Mouse (Mus musculus): ENCODE data around the gene Tmbim6. TPM values are rescaled to one million over a fixed set of nuclear protein-coding genes. Genes with fewer than 3 reads are reported as not detected.

Gene Tmbim6
- polyA plus RNA-seq, 1 experiment from 2014 or later = 233 TPM

DNA sequence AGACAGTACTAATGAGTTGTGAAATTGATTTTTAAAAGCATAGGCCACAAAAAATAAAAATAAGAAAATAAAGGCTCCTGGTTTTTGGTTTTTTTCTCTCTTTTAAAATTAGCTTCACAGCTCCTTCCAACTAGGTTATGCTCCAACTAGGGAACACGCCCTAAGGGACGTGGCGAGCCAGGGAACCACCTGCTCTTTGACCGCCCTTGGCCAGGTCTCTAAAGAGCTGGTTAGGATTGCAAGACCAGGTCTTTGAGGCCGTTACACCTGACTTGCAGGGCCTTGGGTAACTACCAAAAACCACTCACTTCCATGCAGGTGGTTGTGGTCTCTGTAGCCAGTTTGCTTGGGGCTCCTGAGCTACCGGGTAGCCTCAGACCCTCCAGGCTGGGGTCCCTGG lies 707 bp upstream of the Tmbim6 start:
- Histone ChIP-seq H3K4me1 (ENCODE audit: control insufficient read depth, insufficient read depth, low read length) (peaks cover 32% of the 10 kb centered on the region), H3K27ac (replicated peaks; ENCODE audit: low read depth, low read length) (0 out of 2 replicates have a peak overlapping the region, but pooled peaks have one; percentile 42), H3K27me3 (ENCODE audit: control insufficient read depth, insufficient read depth, low read length) (no peaks in the 10 kb centered on the region), H3K9me3 (ENCODE audit: control insufficient read depth, low read length) (no peaks in the 10 kb centered on the region), H3K36me3 (ENCODE audit: control insufficient read depth, insufficient read depth, low read length) (no peaks in the 10 kb centered on the region), H3K4me2 (ENCODE audit: low read length) (peak overlapping the region; percentile 74), H3K9ac (replicated peaks; ENCODE audit: low read length) (peak overlapping the region; percentile 37; the same call in 1 of the 2 replicates), H3K4me3 (replicated peaks; ENCODE audit: low read depth, low read length) (peak overlapping the region; percentile 81)
- DNase-seq (no peak), ATAC-seq (ENCODE audit: low FRiP score, low TSS enrichment) (peak; percentile 3; the same call in 1 of the 2 replicates)
- 86% methylated on average over 6 of the region's 6 CpGs for WGBS

DNA sequence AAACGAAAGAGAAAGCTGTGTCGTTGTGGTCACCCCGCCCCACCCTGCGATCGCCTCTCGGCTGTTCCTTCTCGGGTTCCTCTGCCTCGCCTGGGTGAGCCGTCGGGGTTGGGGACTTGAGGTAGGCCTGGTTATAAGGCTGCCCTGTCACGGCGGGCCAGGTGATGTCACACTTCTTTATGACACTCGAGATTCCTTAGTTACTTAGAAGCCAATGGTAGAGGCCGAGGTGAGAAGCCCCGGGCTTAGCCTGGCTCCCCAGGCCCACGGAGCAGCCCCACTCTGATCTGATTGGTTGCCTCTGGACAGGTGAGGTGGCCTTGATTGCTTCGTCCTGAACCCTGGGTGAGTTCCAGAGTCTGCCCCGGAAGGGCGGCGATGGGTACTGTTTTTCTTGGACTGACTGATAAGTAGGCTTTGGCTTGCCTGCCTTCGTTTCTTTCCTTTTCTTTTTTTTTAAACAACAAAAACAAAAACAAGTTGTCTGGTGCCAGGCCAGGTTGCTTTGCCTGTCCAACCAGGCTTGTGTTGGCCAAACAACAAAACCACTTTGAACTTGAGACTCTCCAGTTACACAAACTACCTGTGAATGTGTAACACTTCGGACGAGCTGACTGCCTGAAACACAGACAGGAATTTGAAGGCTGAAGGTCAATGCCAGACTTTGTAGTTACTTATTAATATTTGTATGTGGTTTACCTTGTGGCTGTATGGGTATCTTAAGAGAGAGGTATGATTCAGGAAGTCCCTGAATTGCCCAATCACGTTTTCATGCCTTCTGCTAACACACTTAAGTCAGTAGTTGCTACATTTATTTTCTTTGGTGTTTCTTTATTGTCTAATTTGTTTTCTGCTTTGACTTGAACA lies 937 bp downstream of the Tmbim6 start:
- Histone ChIP-seq H3K27me3 (ENCODE audit: control insufficient read depth, insufficient read depth, low read length) (no peaks in the 10 kb centered on the region), H3K36me3 (ENCODE audit: control insufficient read depth, insufficient read depth, low read length) (no peaks in the 10 kb centered on the region), H3K9me3 (ENCODE audit: control insufficient read depth, low read length) (no peaks in the 10 kb centered on the region), H3K27ac (replicated peaks; ENCODE audit: low read depth, low read length) (peak overlapping the region; percentile 83), H3K4me1 (ENCODE audit: control insufficient read depth, insufficient read depth, low read length) (peaks cover 32% of the 10 kb centered on the region), H3K4me3 (replicated peaks; ENCODE audit: low read depth, low read length) (peak overlapping the region; percentile 81), H3K9ac (replicated peaks; ENCODE audit: low read length) (peak overlapping the region; percentile 81), H3K4me2 (ENCODE audit: low read length) (peak overlapping the region; percentile 98)
- no peak for DNase-seq
- ATAC-seq (ENCODE audit: low FRiP score, low TSS enrichment) = peak; percentile 19
- WGBS = 12% methylated on average over 24 of the region's 24 CpGs

DNA sequence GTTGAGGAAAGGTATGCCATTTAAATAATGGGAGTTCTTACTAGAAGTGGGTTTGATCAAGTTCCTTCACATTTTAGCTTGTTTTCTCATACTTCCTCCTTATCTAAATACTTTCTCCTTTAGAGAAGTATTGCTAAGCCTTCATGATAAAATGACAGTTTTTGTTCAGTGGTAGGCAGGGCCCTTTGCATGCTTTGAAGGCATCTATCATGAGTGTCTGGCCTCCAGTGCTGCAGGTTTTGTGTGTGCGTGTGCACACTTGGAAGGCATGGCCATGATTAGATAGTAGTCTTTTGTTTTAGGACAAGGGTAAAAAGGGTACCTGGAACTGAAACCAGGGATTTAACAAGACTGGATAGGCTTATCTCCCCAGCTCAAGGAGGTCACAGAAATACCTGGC lies 3.8 kb downstream of the Tmbim6 start:
- 82% methylated on average over 1 of the region's 1 CpGs for WGBS
- no peak for ATAC-seq (ENCODE audit: low FRiP score, low TSS enrichment)
- no peak for DNase-seq
- Histone ChIP-seq H3K4me1 (ENCODE audit: control insufficient read depth, insufficient read depth, low read length) (peaks cover 36% of the 10 kb centered on the region), H3K27me3 (ENCODE audit: control insufficient read depth, insufficient read depth, low read length) (no peaks in the 10 kb centered on the region), H3K36me3 (ENCODE audit: control insufficient read depth, insufficient read depth, low read length) (no peaks in the 10 kb centered on the region), H3K4me2 (ENCODE audit: low read length) (no peak overlapping the region), H3K4me3 (replicated peaks; ENCODE audit: low read depth, low read length) (no peak overlapping the region), H3K9me3 (ENCODE audit: control insufficient read depth, low read length) (no peaks in the 10 kb centered on the region), H3K9ac (replicated peaks; ENCODE audit: low read length) (no peak overlapping the region), H3K27ac (replicated peaks; ENCODE audit: low read depth, low read length) (no peak overlapping the region)

DNA sequence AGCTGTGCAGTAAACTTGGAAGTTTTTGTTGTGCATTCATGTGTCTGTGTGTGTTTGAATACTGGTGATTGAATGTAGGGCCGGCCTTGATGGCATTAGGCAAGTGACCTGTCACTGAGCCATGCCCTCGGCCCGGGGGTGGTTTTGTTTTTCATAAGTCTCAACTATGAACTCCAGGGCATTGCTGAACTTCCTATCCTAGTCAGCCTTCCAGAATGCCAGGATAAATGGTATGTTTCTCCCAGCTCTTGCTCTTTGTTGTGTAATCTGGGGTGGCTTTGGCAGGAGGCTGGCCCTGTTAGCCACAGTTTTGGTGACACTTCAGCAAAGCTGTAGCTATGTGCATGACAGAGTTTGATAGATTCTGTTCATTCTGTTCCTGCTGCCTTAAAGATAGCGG lies 4.2 kb downstream of the Tmbim6 start:
- no peaks in the 10 kb centered on the region for H3K27me3 ChIP-seq (ENCODE audit: control insufficient read depth, insufficient read depth, low read length)
- WGBS = 82% methylated on average over 4 of the region's 4 CpGs
- H3K27ac ChIP-seq (replicated peaks; ENCODE audit: low read depth, low read length) = no peak overlapping the region
- no peak overlapping the region for H3K4me2 ChIP-seq (ENCODE audit: low read length)
- H3K4me3 ChIP-seq (replicated peaks; ENCODE audit: low read depth, low read length) = no peak overlapping the region
- no peak for DNase-seq
- no peaks in the 10 kb centered on the region for H3K9me3 ChIP-seq (ENCODE audit: control insufficient read depth, low read length)
- no peaks in the 10 kb centered on the region for H3K36me3 ChIP-seq (ENCODE audit: control insufficient read depth, insufficient read depth, low read length)
- ATAC-seq (ENCODE audit: low FRiP score, low TSS enrichment) = no peak
- H3K4me1 ChIP-seq (ENCODE audit: control insufficient read depth, insufficient read depth, low read length) = peaks cover 36% of the 10 kb centered on the region
- no peak overlapping the region for H3K9ac ChIP-seq (replicated peaks; ENCODE audit: low read length)

DNA sequence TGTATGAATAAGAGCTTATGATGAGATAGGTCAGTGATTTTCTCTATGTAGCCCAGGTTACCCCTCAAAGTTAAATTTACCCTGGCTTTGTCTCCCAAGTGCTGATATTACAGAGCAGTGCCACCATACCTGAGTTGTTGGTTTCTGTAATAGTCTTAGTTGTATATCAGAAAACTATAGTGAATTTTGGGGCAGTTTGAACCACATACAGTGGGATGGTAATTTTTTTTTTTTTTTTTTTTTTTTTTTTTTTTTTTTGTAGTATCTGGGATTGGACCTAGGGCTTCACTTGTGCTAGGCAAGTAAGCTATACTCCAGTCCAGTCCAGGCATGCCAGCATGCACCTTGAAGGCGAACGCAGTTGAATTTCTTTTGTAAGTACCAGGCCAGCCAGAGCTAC lies 4.9 kb downstream of the Tmbim6 start:
- H3K27ac ChIP-seq (replicated peaks; ENCODE audit: low read depth, low read length) = no peak overlapping the region
- 92% methylated on average over 2 of the region's 2 CpGs for WGBS
- H3K4me1 ChIP-seq (ENCODE audit: control insufficient read depth, insufficient read depth, low read length) = peaks cover 33% of the 10 kb centered on the region
- no peak overlapping the region for H3K9ac ChIP-seq (replicated peaks; ENCODE audit: low read length)
- H3K36me3 ChIP-seq (ENCODE audit: control insufficient read depth, insufficient read depth, low read length) = peaks cover 5% of the 10 kb centered on the region; the same call in 1 of the 2 replicates
- ATAC-seq (ENCODE audit: low FRiP score, low TSS enrichment) = no peak
- no peaks in the 10 kb centered on the region for H3K9me3 ChIP-seq (ENCODE audit: control insufficient read depth, low read length)
- H3K4me3 ChIP-seq (replicated peaks; ENCODE audit: low read depth, low read length) = no peak overlapping the region
- no peaks in the 10 kb centered on the region for H3K27me3 ChIP-seq (ENCODE audit: control insufficient read depth, insufficient read depth, low read length)
- no peak for DNase-seq
- no peak overlapping the region for H3K4me2 ChIP-seq (ENCODE audit: low read length)

DNA sequence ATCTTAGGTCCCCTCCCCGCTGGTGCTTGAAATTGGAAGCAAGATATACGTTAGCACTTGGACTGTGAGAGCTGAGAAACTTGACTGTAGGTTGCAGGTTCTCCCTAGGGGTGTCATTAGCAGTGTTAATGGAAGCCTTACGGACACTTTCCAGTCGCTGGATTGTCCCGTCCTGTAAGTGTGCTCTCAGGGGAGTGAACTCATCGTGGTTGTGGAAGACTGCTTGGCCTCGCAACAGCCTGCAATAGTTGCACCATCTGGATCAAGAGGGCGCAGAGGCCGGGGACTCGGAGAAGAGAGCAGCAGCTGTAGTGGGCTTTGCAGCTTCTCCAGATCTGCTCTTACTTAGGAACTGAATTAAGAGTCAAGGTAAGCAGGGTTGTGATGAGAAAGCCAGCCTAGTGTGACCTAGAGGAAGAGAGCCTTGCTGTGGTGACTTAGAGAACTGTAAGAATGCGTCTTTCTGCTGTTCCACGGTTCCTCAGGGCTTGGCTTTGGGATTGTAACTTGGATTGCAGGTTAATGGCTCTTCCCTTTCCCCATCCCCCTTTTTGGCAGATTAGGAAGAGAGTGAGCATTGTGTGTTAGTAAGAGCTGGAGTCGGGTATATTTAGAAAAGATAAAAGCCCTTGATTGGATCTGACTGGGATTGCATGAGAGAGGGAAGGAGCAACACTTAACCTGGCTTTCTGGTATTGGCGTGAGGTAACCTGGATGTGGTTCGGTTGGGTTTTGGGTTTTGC lies 7.0 kb downstream of the Tmbim6 start:
- ATAC-seq (ENCODE audit: low FRiP score, low TSS enrichment) = no peak
- peaks cover 23% of the 10 kb centered on the region for H3K4me1 ChIP-seq (ENCODE audit: control insufficient read depth, insufficient read depth, low read length)

DNA sequence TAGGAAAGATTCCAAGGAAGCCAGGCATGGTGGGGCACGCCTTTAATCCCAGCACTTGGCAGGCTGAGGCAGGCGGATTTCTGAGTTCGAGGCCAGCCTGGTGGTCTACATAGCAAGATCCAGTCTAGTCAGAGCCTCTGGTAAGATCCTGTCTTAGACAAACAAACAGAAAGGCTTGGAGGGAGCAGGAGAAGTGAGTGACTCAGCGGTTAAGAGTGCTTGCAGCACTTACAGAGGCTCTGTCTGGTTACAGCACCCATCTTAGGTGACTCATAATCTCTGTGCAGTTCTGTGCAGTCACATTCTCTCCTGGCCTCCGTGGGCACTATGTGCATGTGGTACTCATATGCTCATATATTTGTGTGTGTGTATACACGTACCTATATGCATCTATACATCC lies 7.9 kb downstream of the Tmbim6 start:
- WGBS = 91% methylated on average over 6 of the region's 6 CpGs
- Histone ChIP-seq H3K4me3 (replicated peaks; ENCODE audit: low read depth, low read length) (no peak overlapping the region), H3K36me3 (ENCODE audit: control insufficient read depth, insufficient read depth, low read length) (peaks cover 35% of the 10 kb centered on the region), H3K4me2 (ENCODE audit: low read length) (no peak overlapping the region), H3K4me1 (ENCODE audit: control insufficient read depth, insufficient read depth, low read length) (peaks cover 13% of the 10 kb centered on the region), H3K9ac (replicated peaks; ENCODE audit: low read length) (no peak overlapping the region), H3K27me3 (ENCODE audit: control insufficient read depth, insufficient read depth, low read length) (no peaks in the 10 kb centered on the region), H3K27ac (replicated peaks; ENCODE audit: low read depth, low read length) (no peak overlapping the region), H3K9me3 (ENCODE audit: control insufficient read depth, low read length) (no peaks in the 10 kb centered on the region)
- no peak for ATAC-seq (ENCODE audit: low FRiP score, low TSS enrichment)
- DNase-seq = no peak

More for the DNA sequence above, 7.0 kb downstream of the Tmbim6 start:
- 70% methylated on average over 15 of the region's 15 CpGs for WGBS
- Histone ChIP-seq H3K36me3 (ENCODE audit: control insufficient read depth, insufficient read depth, low read length) (peaks cover 26% of the 10 kb centered on the region), H3K9ac (replicated peaks; ENCODE audit: low read length) (no peak overlapping the region), H3K4me2 (ENCODE audit: low read length) (no peak overlapping the region), H3K9me3 (ENCODE audit: control insufficient read depth, low read length) (no peaks in the 10 kb centered on the region), H3K27ac (replicated peaks; ENCODE audit: low read depth, low read length) (no peak overlapping the region), H3K4me3 (replicated peaks; ENCODE audit: low read depth, low read length) (no peak overlapping the region), H3K27me3 (ENCODE audit: control insufficient read depth, insufficient read depth, low read length) (no peaks in the 10 kb centered on the region)
- peak; percentile 8 for DNase-seq

DNA sequence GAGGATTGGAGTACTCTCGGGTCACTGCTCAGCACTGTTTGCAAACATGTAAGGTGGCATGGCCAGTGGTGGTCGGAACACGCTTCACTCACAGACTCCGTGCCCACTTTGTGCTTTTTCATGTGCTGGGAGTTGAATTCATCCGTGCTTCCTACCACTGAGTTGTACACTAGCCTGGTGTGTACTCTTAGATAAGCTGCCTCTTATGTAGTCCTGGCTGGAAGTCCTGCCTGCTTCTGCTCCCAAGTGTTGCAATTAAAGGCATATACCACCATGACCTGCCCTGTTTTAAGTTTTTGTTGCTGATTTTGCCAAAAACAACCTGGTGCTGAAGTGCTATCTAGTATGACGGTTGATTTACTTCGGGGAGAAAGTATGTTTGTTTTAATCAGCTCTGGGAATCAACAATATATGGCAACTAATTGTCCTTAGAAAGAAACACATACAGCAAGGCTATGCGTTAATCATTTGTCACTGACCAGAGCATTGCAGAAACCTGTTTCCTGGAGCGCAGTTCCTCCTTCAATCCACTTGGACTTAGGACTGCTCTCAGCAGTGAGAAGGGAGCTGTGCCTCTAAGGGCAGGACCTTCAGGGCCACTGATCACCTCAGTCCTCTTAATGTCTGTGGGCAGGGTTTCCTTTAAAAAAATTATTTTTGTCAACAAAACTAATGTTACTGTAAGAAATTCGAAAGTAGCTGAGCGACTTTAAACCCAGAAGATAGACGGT lies 10.6 kb downstream of the Tmbim6 start:
- Histone ChIP-seq H3K27ac (replicated peaks; ENCODE audit: low read depth, low read length) (no peak overlapping the region), H3K27me3 (ENCODE audit: control insufficient read depth, insufficient read depth, low read length) (no peaks in the 10 kb centered on the region), H3K4me3 (replicated peaks; ENCODE audit: low read depth, low read length) (no peak overlapping the region), H3K4me2 (ENCODE audit: low read length) (no peak overlapping the region), H3K9me3 (ENCODE audit: control insufficient read depth, low read length) (no peaks in the 10 kb centered on the region), H3K9ac (replicated peaks; ENCODE audit: low read length) (no peak overlapping the region), H3K36me3 (ENCODE audit: control insufficient read depth, insufficient read depth, low read length) (peaks cover 62% of the 10 kb centered on the region), H3K4me1 (ENCODE audit: control insufficient read depth, insufficient read depth, low read length) (peaks cover 4% of the 10 kb centered on the region; the same call in 1 of the 2 replicates)
- WGBS = 95% methylated on average over 12 of the region's 12 CpGs
- no peak for DNase-seq
- no peak for ATAC-seq (ENCODE audit: low FRiP score, low TSS enrichment)

All from midbrain, embryonic 14.5 days (tissue).